Mouse (Mus musculus) embryonic fibroblast, embryonic 13.5 days (primary cell): ENCODE measurements around the gene Gabrg3.

Experiments
- CTCF ChIP-seq: IDR thresholded peaks from 2 replicates; pipeline ENCODE4 v1.5.1; 2011; ENCODE audit warnings: mild to moderate bottlenecking, control low read depth, low read length, moderate library complexity, borderline replicate concordance; ENCODE audit not compliant: insufficient read depth
- POLR2A ChIP-seq: IDR thresholded peaks from 2 replicates; pipeline ENCODE4 v1.6.1; 2011; ENCODE audit warnings: low read depth, mild to moderate bottlenecking, control low read depth, low read length, moderate library complexity

GRCm38 (mm10) chr7:56899762-56900161 is 487.2 kb downstream of the Gabrg3 start:
- TF ChIP-seq POLR2A (no peak), CTCF (no peak)
